Mouse (Mus musculus) erythroblast, adult 5-6 weeks (primary cell): ENCODE measurements around the gene Cldn13. TPM values are rescaled to one million over a fixed set of nuclear protein-coding genes. Genes with fewer than 3 reads are reported as not detected.
"Not testable (repeated sequence)": the region's sequence is repeated elsewhere in the genome, so short reads cannot be mapped to it uniquely, and the experiment has no call there.

Experiments used
- ATAC-seq: replicated peaks from 2 replicates; pipeline ENCODE4 v1.8.0; 2016; ENCODE audit warnings: moderate number of reproducible peaks, mild to moderate bottlenecking, moderate TSS enrichment, inconsistent platforms; ENCODE audit not compliant: poor library complexity, low FRiP score, severe bottlenecking
- total RNA-seq, 2 experiments: library from RNA; stranded (forward) in 1 of 2; stranded (reverse) in 1 of 2; fragments of 150-400 nt in 1 of 2; fragments of 200-764, 138-1000 nt in 1 of 2; gene quantifications; 2 replicates each; pipeline versions ENCODE4 v1.2.3 to v1.2.4; 2015 to 2017; ENCODE audit warnings: low replicate concordance in 2 of 2

Cldn13 gene
- total RNA-seq, 2 experiments from 2014 or later: 379 to 506 TPM

GRCm38 (mm10) chr5:134936051-134936450, 20.7 kb upstream of the Cldn13 start:
- no peak for ATAC-seq

- no peak for ATAC-seq
Observed at GRCm38 (mm10) chr5:134934666-134935065, 19.3 kb upstream of the Cldn13 start.

- not testable (repeated sequence) for ATAC-seq
Observed at GRCm38 (mm10) chr5:134933686-134934085, 18.4 kb upstream of the Cldn13 start.

- ATAC-seq: 0 out of 2 replicates have a peak, but pooled peaks have one; percentile 21
Observed at GRCm38 (mm10) chr5:134933281-134933680, 18.0 kb upstream of the Cldn13 start.

GRCm38 (mm10) chr5:134932903-134933276, 17.6 kb upstream of the Cldn13 start:
- peak; percentile 60 for ATAC-seq

GRCm38 (mm10) chr5:134932179-134932902, 17.0 kb upstream of the Cldn13 start, which contains the start of gene Mettl27:
Gene Mettl27, plus strand, starts transcription at chr5:134932368.
- peak; percentile 95 for ATAC-seq

- no peak for ATAC-seq
Observed at GRCm38 (mm10) chr5:134929988-134930387, 14.7 kb upstream of the Cldn13 start.

GRCm38 (mm10) chr5:134926726-134927125, 11.4 kb upstream of the Cldn13 start:
- ATAC-seq: no peak

- no peak for ATAC-seq
Observed at GRCm38 (mm10) chr5:134923141-134923540, 7.8 kb upstream of the Cldn13 start.

GRCm38 (mm10) chr5:134921106-134921505, 5.8 kb upstream of the Cldn13 start:
- peak; percentile 50 for ATAC-seq

GRCm38 (mm10) chr5:134920106-134920687, 4.9 kb upstream of the Cldn13 start:
- peak; percentile 51 for ATAC-seq

- peak; percentile 58 for ATAC-seq
Observed at GRCm38 (mm10) chr5:134919097-134919496, 3.8 kb upstream of the Cldn13 start.

- ATAC-seq: peak; percentile 19
Observed at GRCm38 (mm10) chr5:134918071-134918832, 2.9 kb upstream of the Cldn13 start.

GRCm38 (mm10) chr5:134914510-134914909, 816 bp downstream of the Cldn13 start:
- 0 out of 2 replicates have a peak, but pooled peaks have one; percentile 2 for ATAC-seq

GRCm38 (mm10) chr5:134913753-134914152, 1.6 kb downstream of the Cldn13 start:
- peak; percentile 66 for ATAC-seq

- peak; percentile 9 for ATAC-seq
Observed at GRCm38 (mm10) chr5:134913352-134913751, 2.0 kb downstream of the Cldn13 start.

GRCm38 (mm10) chr5:134911901-134912300, 3.4 kb downstream of the Cldn13 start:
- no peak for ATAC-seq

- ATAC-seq: peak; percentile 93
Observed at GRCm38 (mm10) chr5:134907135-134907534, 8.2 kb downstream of the Cldn13 start.

GRCm38 (mm10) chr5:134906633-134907032, 8.7 kb downstream of the Cldn13 start, which contains the start of gene Tmem270:
Gene Tmem270, minus strand, starts transcription at chr5:134906733.
- ATAC-seq: no peak

- ATAC-seq: no peak
Observed at GRCm38 (mm10) chr5:134901644-134902027, 13.7 kb downstream of the Cldn13 start.
